Mouse (Mus musculus) c-Kit-positive CD71-negative TER-119-negative erythroid progenitor cells, embryonic 14.5 days (primary cell): ENCODE data around the gene Gm44965.

Source experiments
- DNase-seq: peaks from one replicate; pipeline ENCODE4 v3.0.0-alpha.2; 2013; ENCODE audit warnings: low read depth

Gene Gm44965

DNA sequence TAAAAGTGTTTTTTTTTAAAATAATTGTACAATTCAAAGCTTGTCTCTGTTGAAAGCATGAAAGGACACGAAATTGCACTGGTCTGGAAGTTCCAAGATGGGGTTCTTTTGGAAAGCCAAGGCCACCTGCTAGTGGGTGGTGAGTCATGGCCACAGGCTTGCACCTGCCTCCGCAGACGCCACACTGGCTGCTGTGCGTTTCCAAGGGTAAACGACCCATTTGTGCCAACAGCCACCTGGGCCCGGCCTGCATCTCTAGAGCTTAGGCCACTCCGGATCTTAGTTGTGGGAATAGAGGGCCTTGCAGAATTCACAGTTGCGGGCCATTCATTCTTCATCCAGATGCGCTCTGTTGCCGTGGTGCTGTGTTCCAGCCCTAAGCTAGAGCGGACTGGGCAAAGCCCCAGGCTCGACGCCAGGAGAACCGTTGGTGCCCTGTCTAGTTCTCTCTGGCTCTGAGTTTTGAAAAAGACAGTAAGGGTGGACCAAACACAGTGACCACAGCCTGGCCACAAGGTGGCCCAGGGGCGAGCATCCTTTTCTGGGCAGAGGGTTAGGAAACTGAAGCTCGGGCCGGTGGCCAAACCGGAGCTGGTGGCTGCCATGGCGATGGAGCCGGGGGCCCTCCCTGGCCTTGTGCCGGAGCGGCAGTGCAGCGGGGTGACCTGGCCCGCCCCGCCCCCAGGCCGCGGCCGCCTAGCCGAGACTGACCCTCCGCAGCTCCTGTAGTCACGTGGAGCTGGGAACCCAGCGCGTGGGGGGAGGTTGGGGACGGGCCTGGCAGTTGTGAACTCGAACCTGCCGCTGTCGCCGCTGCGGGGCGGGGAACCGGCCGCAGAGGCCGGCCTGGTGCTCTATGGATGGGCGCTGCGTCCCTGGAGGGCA is at the start of gene Gm44965, which contains the start of gene Repin1:
TSS of gene Gm44965 (plus strand) at position 784 of the 885 bp plus-strand sequence.
TSS of gene Repin1 (plus strand) at position 726 of the 885 bp plus-strand sequence.
- DNase-seq: no peak

DNA sequence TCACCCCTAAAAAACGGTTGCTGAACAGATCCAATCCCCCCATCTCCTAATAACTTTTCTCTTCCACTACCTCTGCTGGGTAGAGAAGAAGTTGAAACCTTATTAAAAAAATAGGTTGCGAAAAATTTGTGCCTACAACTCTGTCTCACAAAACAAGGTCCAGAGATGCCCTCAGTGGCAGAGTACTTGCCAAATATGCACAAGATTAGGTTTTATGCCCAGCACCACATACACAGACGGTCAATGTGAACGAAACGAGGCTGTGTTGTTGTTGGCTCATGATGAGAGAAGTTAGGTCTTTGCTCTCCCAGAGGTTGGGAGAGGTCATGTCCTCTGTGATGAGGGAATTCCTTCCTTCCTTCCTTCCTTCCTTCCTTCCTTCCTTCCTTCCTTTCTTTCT is 48.5 kb upstream of the Gm44965 start:
- DNase-seq: no peak

DNA sequence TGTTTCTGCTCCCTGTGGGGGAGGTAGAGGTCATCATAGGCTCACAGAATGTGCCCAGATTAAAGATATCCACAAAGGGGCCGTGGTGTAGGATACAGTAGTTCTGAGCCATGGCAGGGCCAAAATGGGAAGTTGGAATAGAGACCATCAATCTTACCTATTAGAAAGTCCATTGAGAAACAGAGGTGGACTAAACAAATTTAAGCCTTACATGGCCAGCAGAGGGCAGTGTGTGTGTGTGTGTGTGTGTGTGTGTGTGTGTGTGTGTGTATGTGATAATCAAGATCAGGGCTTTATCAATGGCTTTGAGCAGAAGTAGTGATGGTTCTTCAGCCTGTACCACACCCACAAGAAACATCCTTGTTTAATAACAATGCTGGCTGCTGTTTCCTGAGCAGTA is 47.5 kb upstream of the Gm44965 start:
- DNase-seq: no peak

DNA sequence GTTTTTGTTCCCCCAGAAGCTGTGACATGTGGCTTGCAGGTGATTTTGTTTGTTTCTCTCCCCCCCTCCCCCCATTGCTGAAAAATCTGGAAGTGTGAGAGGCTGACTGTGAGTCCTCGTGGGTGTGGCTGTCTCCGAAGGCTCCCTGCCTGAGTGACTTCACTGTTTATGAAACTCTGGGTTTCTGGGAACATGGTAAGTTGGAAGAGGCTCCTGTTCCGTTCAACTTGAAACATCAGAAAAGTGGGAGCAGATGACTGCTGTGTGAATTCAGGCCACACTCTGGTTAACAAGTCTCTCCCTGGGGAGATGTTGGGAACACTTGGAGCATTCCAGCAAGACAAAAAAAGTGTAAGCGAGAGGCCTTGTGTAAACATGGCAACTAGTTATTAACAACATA is 46.9 kb upstream of the Gm44965 start:
- DNase-seq: no peak

DNA sequence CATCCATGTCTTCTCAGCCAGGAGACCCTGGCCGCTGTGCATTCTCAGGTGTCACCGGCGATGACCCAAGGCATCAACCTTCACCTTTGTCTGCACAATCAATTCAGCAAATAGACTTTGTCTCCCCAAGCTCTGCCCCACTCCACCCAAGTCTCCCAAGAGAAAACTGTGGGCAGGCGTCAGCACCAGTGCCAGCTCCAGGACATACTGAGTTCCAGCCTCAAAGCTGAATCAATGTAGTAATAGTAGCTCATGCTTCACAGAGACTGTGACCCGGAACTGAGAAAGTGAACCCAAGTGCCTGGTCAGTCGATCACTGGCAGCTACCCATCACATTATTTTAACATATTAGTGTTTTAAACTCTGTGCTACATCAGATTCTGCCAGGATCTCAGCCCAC is 45.4 kb upstream of the Gm44965 start:
- DNase-seq: no peak

DNA sequence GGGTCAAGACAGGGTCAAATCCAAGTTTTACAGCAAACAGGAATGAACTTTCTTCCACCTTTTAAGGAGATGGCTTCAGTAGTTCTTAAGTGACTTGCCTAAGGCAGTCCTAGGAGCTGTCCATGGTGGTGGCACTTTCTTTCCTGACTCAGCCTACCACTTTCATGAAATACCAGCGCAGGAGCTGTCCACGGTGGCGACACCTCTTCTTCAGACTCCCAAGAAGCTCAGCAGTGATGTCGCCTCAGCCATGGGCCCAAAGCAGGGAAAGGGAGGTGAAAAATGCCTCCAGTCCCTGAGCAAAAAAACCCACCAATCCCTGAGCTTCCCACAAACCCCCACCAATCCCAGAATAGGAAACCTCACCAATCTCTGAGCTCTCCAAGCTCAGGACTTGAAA is 40.8 kb upstream of the Gm44965 start:
- peak; percentile 83 for DNase-seq

DNA sequence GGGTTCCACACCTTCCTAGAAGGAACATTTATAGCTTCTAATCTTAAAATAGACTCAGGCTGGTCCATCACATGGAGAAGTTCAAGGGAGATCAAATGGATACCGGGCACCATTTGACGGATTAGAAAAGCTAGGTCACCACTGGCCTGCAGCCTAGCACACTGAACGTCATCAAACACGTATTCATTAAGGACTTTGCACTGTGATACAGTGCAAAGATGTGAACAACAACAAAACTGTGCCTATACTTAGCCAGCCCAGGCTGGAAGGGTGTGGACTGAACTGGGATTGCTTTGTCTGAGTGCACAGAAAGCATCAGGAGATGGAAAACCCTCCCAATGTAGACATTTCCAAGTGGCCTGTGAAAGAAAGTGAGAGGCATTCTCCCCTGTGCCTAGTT is 39.9 kb upstream of the Gm44965 start:
- DNase-seq: no peak

DNA sequence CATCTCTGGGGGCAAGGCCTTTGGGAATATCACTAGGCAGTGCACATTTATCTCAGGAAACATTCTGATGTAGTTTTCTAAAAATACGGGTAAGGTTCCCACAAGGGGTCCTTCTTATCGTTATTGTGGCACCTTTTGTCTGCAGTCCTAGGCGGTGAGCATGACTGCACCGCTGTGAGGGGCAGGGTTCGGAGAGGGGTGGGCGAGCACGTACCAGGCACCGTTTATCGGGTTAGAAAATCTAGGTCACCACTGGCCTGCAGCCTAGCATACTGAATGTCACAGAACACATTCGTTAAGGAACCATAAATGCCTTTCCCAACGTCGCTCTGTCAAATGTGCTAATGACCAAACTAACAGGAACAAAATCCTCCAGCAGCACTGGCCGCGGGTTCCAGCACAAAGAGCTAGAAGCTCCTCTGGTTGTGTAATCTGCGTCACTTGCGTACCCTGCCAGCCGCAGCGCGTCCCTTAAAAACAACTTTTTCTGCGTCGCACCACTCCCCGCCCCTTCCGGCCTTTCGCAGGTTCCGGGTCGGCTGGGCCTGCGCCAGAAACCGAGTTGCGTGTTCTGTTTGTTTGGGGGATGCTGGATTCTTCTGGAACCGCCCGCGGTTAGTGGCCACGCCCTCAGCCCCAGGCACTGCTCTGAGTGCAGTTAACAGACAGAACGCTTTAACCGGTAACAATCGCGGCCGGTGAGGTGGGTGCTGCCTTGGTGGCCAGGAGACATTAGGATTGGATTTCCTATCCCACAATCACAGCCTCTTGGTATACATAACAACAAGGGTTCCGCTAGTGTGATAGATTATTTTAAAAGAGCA is 39.2 kb upstream of the Gm44965 start, which contains the start of gene Lrrc61:
TSS of gene Lrrc61 (plus strand) at position 517 of the 824 bp plus-strand sequence.
- peak; percentile 84 for DNase-seq

DNA sequence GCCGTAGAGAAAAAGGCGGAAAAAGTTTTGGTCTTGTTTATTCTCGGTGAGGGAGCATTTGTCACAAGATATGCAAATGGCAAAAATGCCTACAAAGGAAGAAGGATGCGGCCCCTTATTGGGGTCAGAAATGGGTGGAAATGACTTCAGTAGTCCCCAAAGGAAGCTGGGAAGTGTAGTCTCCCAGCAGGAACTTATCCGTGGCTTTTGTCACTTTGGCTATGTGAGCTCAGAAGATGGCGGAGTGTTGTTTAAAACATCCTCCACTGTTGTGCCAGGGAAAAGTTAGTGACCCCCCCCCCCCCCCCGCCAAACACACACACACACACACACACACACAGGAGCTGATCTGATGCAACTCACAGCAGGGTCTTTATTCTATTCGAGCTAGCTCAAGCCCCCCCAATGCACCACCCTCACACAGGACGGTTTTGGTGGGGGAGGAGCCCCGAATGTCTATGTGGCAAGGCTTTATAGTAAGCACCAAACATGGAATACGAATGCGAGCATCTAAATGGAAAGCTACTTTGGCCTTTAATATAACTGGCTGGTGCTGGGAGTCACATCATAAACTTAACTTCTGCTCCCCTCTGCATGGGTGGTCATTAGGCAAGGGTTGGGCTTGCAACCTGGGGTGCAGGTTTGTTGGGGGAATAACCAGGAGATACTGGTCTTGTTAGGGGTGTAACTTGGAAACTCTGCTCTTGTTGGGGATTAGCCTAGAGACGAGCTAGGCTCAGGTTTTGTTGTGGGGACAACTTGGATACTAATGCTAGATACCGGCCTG is 38.4 kb upstream of the Gm44965 start:
- DNase-seq: no peak

DNA sequence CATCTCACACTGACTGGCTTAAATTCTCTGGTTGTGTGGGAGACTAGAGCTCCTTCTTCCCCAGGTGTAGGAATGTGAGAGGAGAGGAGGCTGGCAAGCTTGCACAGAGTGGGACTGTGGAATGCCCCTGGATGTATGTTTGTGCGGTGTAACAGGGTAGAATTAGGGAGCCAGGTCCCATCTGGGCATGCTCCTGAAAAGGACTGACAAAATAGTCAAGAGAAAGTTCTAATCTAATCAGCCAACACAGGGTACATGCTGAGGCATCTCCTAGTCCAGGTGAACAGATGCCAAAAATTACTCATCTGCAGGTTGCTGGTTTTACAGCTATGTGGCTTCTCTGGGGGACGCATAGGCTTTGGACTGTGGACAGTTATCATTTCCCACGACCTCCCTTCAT is 37.8 kb upstream of the Gm44965 start:
- no peak for DNase-seq

DNA sequence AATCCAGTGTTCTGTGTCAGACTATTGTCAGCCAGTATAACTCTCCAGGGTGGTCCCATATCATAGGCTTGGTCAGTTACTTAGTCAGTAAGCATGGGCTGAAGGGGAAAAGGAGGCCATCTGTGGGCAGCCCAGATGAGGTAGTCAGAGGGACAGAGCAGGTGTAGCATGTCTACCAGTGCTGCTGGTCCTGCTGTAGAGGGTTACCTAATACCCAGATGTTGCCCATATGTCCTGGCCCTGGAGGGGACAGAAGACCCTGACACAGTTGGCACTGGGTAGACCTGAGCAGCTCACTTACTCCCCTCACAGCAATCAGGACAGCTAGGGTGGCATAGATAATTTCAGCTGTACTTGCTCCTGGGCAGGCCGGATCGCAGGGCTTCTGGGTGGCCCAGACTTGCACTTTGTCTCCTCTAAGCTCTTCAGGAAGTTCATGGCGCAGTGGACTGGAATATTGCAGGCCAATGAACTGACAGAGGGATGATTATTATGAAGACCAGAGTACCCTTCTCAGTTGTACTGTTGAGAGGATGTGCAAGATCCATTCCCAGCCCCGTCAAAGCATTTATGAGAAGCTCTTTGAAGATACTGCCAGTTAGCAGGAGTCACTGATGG is 27.9 kb upstream of the Gm44965 start:
- DNase-seq: no peak

DNA sequence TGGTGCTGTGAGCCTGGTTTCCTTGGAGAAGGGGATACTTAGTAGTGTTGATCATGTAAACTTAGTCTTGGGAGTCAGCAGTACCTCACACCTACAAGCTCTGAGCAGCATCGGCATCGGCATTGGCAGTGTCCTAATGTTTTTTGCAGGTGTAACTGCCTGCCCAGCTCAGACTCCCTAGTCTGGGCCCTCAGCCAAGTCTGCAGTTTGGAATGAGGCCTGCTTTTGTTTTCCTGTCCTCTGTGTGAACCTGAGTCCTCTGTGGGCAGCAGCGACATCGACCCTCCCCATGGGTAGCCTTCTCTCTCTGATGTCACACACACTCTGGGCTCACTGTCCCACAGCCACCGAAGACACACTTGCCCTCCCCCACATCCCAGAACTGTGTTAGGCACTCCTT is 27.4 kb upstream of the Gm44965 start:
- DNase-seq: no peak

DNA sequence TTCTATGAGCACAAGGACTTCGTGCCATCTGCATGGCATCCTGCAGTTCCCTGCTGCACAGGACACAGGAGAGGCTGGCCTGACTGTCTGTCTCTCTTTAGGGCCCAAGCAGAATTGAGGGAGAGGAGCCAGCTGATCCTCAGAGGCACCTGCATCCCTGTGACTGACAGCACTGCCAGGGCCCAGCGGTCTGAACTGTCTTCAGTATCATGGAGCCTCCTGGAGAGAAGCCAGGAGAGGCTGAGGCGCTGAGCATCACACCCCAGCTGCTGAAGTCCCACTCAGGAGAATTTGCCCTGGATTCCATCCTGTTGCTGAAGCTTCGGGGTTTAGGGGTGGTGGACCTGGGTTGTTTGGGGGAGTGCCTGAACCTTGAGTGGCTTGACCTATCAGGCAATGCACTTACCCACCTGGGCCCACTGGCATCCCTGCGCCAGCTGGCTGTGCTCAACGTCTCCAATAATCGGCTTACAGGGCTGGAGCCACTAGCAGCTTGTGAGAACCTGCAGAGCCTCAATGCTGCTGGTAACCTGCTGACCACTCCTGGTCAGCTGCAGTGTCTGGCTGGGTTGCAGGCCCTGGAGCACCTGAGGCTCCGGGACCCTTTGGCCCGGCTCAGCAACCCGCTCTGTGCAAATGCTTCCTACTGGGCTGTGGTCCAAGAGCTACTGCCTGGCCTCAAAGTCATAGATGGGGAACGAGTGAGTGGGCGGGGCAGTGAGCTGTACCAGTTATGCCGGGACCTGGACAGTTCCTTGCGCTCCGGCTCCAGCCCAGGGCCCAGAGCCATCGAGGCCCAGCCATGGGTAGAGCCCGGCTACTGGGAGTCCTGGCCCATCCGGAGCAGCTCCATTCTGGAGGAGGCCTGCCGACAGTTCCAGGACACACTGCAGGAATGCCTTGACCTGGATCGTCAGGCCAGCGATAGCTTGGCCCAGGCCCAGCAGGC is 25.4 kb upstream of the Gm44965 start:
- no peak for DNase-seq

DNA sequence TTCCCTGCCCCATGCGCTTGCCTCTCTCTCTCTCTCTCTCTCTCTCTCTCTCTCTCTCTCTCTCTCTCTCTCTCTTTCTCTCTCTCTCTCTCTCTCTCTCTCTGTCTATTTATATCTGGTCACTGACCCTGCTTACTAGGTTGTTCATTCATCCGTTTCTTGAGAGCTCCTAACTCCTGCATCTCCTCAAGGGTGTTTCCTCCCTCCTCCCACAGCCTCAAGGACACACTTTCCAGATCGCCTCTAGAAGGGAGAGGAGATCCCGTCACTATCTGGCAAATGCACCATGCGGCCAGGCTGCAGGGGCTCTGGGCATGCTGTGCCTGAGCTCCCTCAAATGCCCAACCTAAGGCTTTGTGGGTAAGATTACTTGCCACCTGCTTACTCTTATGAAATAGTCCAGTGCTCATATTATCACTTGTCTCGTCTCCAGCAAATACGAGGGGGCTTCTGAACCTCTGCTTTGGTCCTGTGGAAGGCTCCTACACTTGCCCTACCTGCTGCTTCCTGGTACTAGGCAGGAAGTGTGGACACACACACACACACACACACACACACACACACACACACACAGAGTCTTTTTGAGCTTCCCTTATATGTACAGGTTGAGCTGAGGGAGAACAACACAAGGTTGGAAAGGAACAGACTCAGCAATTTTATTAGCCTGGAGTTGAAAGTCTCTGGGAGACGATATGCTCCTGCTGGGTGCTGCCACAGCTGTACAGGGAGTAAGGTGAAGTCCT is 24.5 kb upstream of the Gm44965 start:
- no peak for DNase-seq

DNA sequence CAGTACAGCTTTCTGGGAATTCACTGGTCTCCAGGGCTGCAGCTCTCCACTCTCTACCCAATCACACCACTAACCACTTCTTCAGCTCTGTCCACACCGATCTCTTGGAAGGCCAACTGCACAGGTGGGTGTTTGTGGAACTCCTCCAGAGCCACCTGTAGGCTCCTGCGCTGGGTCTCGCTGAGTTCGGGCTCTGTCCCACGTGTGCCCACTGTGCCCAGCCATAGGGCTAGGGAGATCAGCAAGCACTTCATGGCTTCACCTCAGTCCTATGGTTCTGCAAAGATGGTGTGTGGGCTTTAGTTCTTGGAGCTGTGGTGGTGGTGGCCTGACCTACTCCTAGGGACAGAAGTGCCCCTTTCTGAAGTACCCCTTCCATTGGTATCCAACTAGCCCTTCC is 21.7 kb upstream of the Gm44965 start:
- no peak for DNase-seq

DNA sequence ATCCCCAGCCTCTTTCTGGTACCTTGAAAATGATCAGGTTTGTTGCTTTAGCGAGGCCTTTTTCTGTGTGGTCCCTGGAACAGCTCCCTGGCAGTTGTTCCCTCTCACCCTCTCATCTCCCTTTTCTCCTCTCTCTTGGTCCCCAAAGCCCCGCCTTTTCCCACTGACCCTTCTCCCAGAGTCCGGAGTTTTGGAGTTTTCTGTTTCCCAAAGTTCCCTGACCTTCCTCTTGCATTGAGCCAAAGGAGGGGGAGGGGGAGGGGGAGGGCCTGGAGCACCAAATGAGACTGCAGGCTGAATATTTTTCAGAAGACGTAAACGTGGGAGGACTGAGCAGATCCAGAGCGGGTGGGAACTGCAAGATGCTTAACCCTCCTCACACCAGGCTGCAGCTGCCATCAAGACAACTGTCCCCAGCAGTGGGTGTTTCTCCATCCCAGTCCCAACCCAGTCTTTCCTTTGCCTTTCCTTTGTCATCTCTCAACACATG is 21.1 kb upstream of the Gm44965 start, which contains the start of gene Rarres2:
TSS of gene Rarres2 (minus strand) at position 218 of the 490 bp plus-strand sequence.
- DNase-seq: no peak

DNA sequence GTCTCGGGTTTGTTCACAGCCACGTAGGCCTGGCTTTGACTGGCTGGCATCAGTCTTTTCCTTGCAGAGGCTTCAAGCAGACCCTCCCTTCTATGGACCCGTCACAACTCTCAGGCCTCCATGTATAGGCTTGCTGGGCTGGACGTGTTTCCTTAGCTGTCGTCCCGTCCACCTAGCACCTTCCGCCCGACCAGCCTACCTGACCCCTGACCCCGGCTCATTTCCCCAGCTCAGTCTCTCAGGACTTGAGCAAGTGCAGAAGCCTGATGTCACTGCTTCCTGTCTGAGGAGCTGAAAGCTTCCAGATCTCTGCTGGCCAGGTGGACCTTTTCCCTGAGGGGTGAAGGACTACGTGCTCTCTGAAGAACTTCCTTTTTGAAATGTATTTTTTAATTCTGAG is 20.5 kb upstream of the Gm44965 start:
- DNase-seq: no peak

DNA sequence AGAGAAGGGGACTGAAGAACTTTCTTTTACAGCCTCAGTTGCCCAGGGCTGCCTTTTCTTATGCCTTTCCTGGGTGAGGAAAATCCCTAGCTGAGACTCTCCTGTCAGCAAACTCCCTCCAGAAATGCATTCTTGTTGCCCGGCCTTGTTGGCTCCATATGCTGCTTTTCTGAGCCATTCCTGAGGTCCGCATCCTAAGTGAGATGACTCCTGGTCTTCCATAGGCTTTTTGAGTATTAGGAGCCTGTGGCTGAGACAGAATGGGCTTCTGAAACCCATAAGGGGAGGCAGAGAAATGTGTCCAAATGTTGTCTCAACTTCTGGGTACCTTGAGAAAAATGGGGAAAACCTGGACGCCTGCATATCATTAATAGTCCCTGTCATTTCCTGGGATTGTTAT is 19.8 kb upstream of the Gm44965 start:
- DNase-seq: no peak

DNA sequence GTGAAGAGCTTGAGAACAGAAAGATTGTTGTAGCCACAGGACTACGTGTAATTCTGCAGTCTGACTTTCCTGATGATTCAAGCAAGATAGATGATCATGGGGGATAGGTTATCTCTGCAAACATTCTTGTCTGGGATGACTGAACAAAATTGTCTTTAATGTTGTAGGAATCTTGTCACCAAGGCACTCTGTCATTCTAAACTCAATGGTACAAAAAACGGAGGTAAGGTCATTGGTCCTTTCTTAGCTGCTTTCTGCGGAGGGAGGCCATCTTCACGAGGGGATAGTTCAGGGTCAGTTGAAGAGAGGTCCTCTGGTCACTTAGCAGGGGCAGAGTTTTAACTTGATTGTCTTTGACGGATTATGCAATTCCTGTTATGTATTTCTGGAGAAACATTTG is 15.0 kb upstream of the Gm44965 start:
- no peak for DNase-seq

DNA sequence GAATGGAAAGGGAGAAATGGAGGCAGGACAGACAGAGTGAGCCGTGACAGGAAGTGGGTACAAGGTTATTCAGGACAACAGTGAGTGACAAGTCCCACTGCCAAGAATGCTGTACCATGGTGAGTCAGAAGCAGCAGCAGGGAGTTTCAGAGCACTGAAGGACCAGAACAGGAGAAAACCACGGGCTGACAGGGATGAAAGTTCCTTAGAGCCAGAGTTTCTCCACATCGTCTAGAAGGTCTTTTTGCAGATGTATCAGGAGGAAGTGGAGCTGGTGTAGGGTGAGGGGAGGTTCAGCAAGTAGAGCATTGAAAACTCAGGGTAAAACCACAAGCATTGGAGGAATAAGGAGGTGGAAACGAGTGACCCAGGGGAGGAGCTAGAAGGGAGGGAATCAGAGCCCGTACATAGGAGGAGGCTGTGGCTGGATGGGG is 14.5 kb upstream of the Gm44965 start:
- DNase-seq: no peak
